Mouse (Mus musculus): ENCODE measurements around the gene P2ry12. TPM values are rescaled to one million over a fixed set of nuclear protein-coding genes. Genes with fewer than 3 reads are reported as not detected.

The P2ry12 gene
- not detected in 2 replicates for polyA plus RNA-seq (2012)

DNA sequence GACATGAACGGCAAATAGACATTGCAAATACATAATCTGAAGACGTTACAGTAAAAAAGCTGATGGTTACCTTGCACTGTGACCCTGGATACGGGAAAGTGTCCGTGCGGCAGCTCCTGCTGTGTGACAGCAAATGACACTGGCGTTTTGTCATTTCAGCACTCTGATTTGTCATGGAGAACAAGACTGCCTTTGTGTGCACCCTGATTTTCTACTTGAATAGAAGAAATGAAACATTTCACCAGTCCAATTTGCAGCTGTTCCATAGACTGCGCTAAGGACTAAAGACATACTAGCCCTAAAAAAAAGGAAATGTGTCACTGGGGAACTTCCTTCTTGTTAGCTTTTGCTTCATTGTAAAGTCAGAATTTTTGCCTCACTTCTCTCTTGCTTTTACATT lies at the start of gene P2ry12:
TSS of gene P2ry12 (minus strand) at position 168 of the 400 bp plus-strand sequence.

DNA sequence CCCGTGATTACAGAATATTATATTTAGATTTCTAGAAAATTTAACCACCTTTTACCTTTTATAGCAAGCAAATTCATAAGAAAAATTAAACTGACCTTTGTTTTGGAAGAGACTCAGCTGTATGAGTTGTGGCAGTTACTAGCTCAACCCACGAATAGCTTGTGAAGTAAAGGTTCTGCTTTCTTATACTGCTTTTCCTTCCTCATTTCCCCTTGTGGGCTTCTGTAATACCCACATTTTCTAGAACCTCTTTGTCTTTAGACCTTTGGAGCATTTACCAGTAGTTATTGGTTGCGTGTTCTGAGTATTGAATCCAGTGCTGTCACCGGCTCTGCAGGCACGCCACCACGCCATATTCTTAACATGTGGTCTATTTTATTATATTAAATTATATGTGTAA lies 51.9 kb downstream of the P2ry12 start, which contains the start of gene P2ry13:
TSS of gene P2ry13 (minus strand) at position 156 of the 400 bp plus-strand sequence.

DNA sequence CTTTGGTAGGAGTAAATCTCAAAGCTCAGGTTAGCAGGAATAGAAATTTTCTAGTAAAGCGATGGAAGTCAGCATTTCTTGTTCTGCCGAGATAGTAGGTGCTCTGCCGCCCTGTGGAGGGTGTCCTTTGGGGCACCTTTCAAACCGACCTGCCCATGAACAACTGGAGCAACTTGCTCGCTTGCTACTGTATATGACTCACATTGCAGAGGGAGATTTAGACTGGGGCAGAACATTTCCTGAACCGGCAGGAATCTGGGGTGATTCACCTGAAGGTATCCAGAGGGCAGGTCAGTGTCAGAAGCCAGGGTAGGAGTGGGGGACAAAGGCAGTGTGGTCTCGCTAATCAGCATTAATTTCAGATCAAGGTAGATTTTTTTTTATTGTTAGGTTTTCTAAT lies 67.7 kb downstream of the P2ry12 start, which contains the start of gene Gpr87:
TSS of gene Gpr87 (minus strand) at position 167 of the 400 bp plus-strand sequence.

Other genes with a start within 250 kb of the P2ry12 start
- gene Gpr171, start 161.1 kb downstream of the P2ry12 start, polyA plus RNA-seq (2012) = 8.9 and 9.3 TPM in 2 replicates
- 0.27 and 0.78 TPM in 2 replicates for gene P2ry14, start 109.3 kb downstream of the P2ry12 start, polyA plus RNA-seq (2012)
- not detected in 2 replicates for gene Gpr87, start 67.8 kb downstream of the P2ry12 start, polyA plus RNA-seq (2012)
- gene P2ry13, start 52.0 kb downstream of the P2ry12 start, polyA plus RNA-seq (2012) = 0.06 TPM in 1 of 2 replicates, not detected in the other
- gene Igsf10, start 81.5 kb upstream of the P2ry12 start, polyA plus RNA-seq (2012) = 0.01 and 0.03 TPM in 2 replicates